Mouse (Mus musculus) ES-E14 (cell line): ENCODE measurements around the gene Ly6f.

Source experiments
- CHD2 ChIP-seq: IDR thresholded peaks from 2 replicates; pipeline ENCODE4 v1.6.1; 2014; ENCODE audit warnings: mild to moderate bottlenecking, low read depth, low read length, inconsistent platforms
- ZC3H11A ChIP-seq: IDR thresholded peaks from 2 replicates; pipeline ENCODE4 v1.6.1; 2012; ENCODE audit warnings: low read depth, mild to moderate bottlenecking, inconsistent platforms, low read length, borderline replicate concordance

- TF ChIP-seq CHD2 = no peak
- no peak for TF ChIP-seq ZC3H11A
Observed at GRCm38 (mm10) chr15:75309946-75310345, 41.7 kb downstream of the Ly6f start.
